Comparison of ENCODE assay signal across 12 mouse cellular contexts in the genomic region with DNA sequence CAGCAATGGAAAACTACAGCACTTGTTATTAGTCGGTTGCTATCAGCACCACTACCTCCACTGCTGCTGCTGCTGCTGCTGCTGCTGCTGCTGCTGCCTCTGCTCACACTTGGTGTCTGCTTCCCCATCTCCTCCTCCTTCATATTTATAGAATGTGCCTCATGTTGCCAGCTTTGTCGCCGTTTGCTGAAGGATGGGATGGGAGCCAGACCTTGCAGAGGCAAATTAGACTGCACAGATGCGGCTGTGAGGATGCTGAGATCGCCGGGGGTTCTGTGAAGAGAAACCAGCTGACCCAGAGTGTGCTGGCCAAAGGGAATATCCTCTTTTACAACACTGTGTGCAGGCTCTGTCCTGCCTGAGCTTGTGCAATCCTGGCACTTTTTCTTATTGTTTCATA.
A peak's percentile ranks its signal among the peaks of the same experiment; 100 is the strongest.
DNase-seq lines count a peak whose midpoint lies in the region; ATAC-seq and TF ChIP-seq lines count a peak whose summit lies in the region.
"Had no signal": no experiment of that assay in that cellular context is flagged by ENCODE, and none has a peak within 500 bp of the region (broad histone marks: within the 10 kb centered on the region; RNA-seq: fewer than 3 reads in every experiment).

No protein-coding gene starts in this region.

- no peak for ATAC-seq in monocyte, adult 5-6 weeks (replicated peaks; ENCODE audit: insufficient number of reproducible peaks, low FRiP score, low TSS enrichment, poor library complexity, severe bottlenecking)
- no peak for ATAC-seq in cerebellum, adult (ENCODE audit: insufficient number of reproducible peaks, low FRiP score, low TSS enrichment)
- ATAC-seq: liver, postnatal 0 days had no signal

- no peak for TF ChIP-seq POLR2A in bone marrow macrophage, adult 2 months (IDR thresholded peaks at IDR 0.05; ENCODE audit: borderline replicate concordance, low read depth, low read length)

- DNase-seq in layer of hippocampus, adult 9-11 months, result peak; percentile 30
- DNase-seq in layer of hippocampus, adult 9-10 months (ENCODE audit: low spot score), result no peak
- peak; percentile 44 to 55 for DNase-seq in frontal cortex, postnatal 36 days (ENCODE audit: low spot score in 2 of 2)
- peak; percentile 56 for DNase-seq in right cerebral cortex, adult 18-20 months
- DNase-seq: adrenal gland, postnatal 14 days; cerebellum, postnatal 25 days; kidney, postnatal 14 days; liver, postnatal 0 days had no signal

- peak overlapping the region; percentile 61 for H3K27ac ChIP-seq in bone marrow macrophage, adult 2 months (ENCODE audit: insufficient read depth, low read depth, low read length)
- H3K27ac ChIP-seq: embryonic facial prominence, embryonic 15.5 days had no signal

- peaks cover 29% of the 10 kb centered on the region for H3K4me1 ChIP-seq in bone marrow macrophage, adult 2 months (ENCODE audit: control insufficient read depth, insufficient read depth, low read length)
- H3K4me1 ChIP-seq: embryonic facial prominence, embryonic 15.5 days had no signal

- H3K4me3 ChIP-seq in bone marrow macrophage, adult 2 months (ENCODE audit: insufficient read depth, low read length), result peak overlapping the region; percentile 45
- H3K4me3 ChIP-seq: embryonic facial prominence, embryonic 15.5 days had no signal

- TF ChIP-seq CTCF in bone marrow macrophage, adult 2 months (IDR thresholded peaks at IDR 0.05; ENCODE audit: low read depth, low read length), result no peak
